Mouse (Mus musculus) heart, embryonic 14.5 days (tissue): ENCODE measurements at regions not wholly inside any gene's neighbourhood (a gene's known extent, or its start where the extent isn't known, plus 50 kb on each side); places are given as distances from the start of the nearest gene placed in this dataset.

ENCODE experiments used
- ATAC-seq: fragments of 200-750 bp; cut with Nextera tagmentation; 2 replicates; pipeline ENCODE4 v1.8.0; 2017; ENCODE audit warnings: low read depth, moderate TSS enrichment; ENCODE audit not compliant: insufficient number of reproducible peaks, insufficient read depth, low FRiP score
- H3K27ac ChIP-seq, 2 experiments: fragments of 200-500 bp in 1 of 2; fragments of 300-500 bp in 1 of 2; sonication (generic) in 1 of 2; replicated peaks in 1 of 2; 2 replicates each; pipeline ENCODE4 v1.5.1; 2012 to 2014; ENCODE audit warnings: low read depth in 2 of 2, low read length in 2 of 2, control low read depth in 1 of 2, mild to moderate bottlenecking in 1 of 2, mixed read lengths in 1 of 2; ENCODE audit not compliant: control insufficient read depth in 1 of 2, insufficient read depth in 1 of 2
- H3K27me3 ChIP-seq: fragments of 300-500 bp; sonication (generic); 2 replicates; pipeline ENCODE4 v1.6.1; 2014; ENCODE audit warnings: mild to moderate bottlenecking, low read length, control low read depth; ENCODE audit not compliant: control insufficient read depth, insufficient read depth
- H3K36me3 ChIP-seq: fragments of 300-500 bp; sonication (generic); 2 replicates; pipeline ENCODE4 v1.6.1; 2014; ENCODE audit warnings: mild to moderate bottlenecking, control low read depth, low read length, mixed read lengths; ENCODE audit not compliant: control insufficient read depth, insufficient read depth
- H3K4me1 ChIP-seq, 2 experiments: fragments of 200-500 bp in 1 of 2; fragments of 300-500 bp in 1 of 2; sonication (generic) in 1 of 2; 2 replicates each; pipeline ENCODE4 v1.6.1; 2012 to 2014; ENCODE audit warnings: low read length in 2 of 2, control low read depth in 1 of 2, mixed read lengths in 1 of 2; ENCODE audit not compliant: control insufficient read depth in 2 of 2, insufficient read depth in 2 of 2
- H3K4me2 ChIP-seq: fragments of 300-500 bp; sonication (generic); 2 replicates; pipeline ENCODE4 v1.6.1; 2014; ENCODE audit warnings: mild to moderate bottlenecking, low read length
- H3K4me3 ChIP-seq, 2 experiments: fragments of 200-500 bp in 1 of 2; fragments of 300-500 bp in 1 of 2; sonication (generic) in 1 of 2; 2 replicates each; pipeline ENCODE4 v1.5.1; 2012 to 2014; ENCODE audit warnings: low read length in 2 of 2, mild to moderate bottlenecking in 2 of 2, control low read depth in 1 of 2, low read depth in 1 of 2, moderate library complexity in 1 of 2; ENCODE audit not compliant: control insufficient read depth in 1 of 2, insufficient read depth in 1 of 2
- H3K9ac ChIP-seq: fragments of 300-500 bp; sonication (generic); 2 replicates; pipeline ENCODE4 v1.6.1; 2014; ENCODE audit warnings: mild to moderate bottlenecking, low read length
- H3K9me3 ChIP-seq: fragments of 300-500 bp; sonication (generic); 2 replicates; pipeline ENCODE4 v1.6.1; 2016; ENCODE audit warnings: low read length, control low read depth; ENCODE audit not compliant: control insufficient read depth
- WGBS: fragments of 180-500 bp; shearing (Covaris S2); extraction: QIAGEN DNeasy Blood & Tissue Kit; methylation state at CpG from one replicate; pipeline ENCODE4 v1.1.7; 2014; 5-methylcytosine and 5-hydroxymethylcytosine counted together

DNA sequence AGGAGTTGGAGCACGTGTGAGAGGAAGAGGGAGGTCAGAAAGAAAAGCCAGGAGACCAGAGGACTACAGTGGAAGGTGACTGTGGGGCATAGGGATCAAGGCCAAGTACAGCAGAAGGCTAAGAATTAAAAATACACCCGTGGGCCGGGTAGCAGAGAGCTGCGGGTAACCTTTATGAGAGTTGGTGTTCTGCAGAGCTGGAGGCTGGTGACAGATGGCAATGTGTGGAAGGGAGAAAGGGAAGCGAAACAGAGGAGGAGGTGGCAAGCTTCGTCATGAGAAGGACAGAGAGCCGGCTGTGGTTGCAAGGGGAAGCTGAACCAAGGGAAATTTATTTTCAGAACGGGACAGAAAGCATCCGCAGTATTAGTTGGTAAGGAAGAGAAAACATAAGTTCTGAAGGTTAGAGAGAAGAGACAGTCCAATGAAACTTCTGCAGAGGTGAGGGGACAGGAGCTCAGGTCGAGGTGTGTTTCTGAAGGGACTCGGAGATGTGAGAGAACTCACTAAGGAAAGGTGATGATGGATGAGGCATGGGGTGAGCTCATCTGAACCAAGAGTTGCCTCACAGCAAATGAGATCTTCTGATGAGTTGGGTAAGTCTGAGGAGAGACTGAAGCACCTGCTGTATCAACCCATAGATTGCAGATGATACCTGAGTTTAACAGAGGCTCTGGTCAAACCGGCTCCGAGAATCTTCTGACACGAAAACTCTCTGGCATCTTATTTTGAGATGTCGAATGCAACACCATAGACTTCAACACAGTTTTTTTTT is 200.6 kb downstream of the Gm10260 start:
- Histone ChIP-seq H3K9me3 (peaks cover 6% of the 10 kb centered on the region; the same call in 1 of the 2 replicates), H3K36me3 (no peaks in the 10 kb centered on the region), H3K4me2 (no peak overlapping the region), H3K9ac (no peak overlapping the region), H3K27me3 (no peaks in the 10 kb centered on the region), H3K27ac (no peak overlapping the region), H3K4me3 (no peak overlapping the region), H3K4me1 (peaks cover 0 to 4% of the 10 kb centered on the region in 2 experiments; a peak in 2 of 4 replicates)
- WGBS, result 83% methylated on average over 15 of the region's 15 CpGs
- no peak for ATAC-seq

- H3K4me2 ChIP-seq, result no peak overlapping the region
- WGBS, result 85% methylated on average over 3 of the region's 3 CpGs
- H3K9me3 ChIP-seq, result peaks cover 6% of the 10 kb centered on the region; the same call in 1 of the 2 replicates
- peaks cover 2 to 7% of the 10 kb centered on the region in 2 experiments; a peak in 3 of 4 replicates for H3K4me1 ChIP-seq
- no peak for ATAC-seq
- no peaks in the 10 kb centered on the region for H3K36me3 ChIP-seq
- H3K4me3 ChIP-seq, result no peak overlapping the region
- no peak overlapping the region for H3K9ac ChIP-seq
- no peaks in the 10 kb centered on the region for H3K27me3 ChIP-seq
- no peak overlapping the region for H3K27ac ChIP-seq
Observed at GRCm38 (mm10) chr13:97558884-97559283, 201.5 kb downstream of the Gm10260 start.

- ATAC-seq, result no peak
- H3K27me3 ChIP-seq, result no peaks in the 10 kb centered on the region
- no peaks in the 10 kb centered on the region for H3K36me3 ChIP-seq
- no peak overlapping the region for H3K4me2 ChIP-seq
- no peak overlapping the region for H3K9ac ChIP-seq
- H3K27ac ChIP-seq, result no peak overlapping the region
- WGBS, result 90% methylated on average over 3 of the region's 3 CpGs
- peaks cover 6% of the 10 kb centered on the region; the same call in 1 of the 2 replicates for H3K9me3 ChIP-seq
- peaks cover 3 to 4% of the 10 kb centered on the region in 2 experiments; a peak in 3 of 4 replicates for H3K4me1 ChIP-seq
- H3K4me3 ChIP-seq, result no peak overlapping the region
Observed at GRCm38 (mm10) chr13:97555312-97555711, 205.1 kb downstream of the Gm10260 start.

DNA sequence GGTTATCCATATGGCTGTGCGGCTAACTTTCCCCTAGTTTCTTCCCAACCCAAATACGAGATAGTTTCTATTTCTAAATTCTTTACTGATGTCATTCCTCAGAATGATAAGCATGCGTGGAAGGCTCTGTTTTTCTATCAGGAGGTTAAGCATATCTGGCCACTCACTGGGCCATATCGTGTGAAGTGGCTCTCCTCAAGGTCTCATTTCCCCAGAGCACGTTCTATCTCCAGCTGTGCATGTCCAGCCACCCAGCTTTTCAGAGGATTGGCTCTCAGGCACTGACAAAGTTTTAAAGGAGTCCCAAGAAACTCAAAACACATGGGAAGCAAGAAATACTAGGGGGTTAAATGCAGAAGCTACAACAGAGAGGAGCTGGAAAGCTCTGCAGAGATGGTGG is 205.8 kb downstream of the Gm10260 start:
- no peak overlapping the region for H3K9ac ChIP-seq
- no peak overlapping the region for H3K4me3 ChIP-seq
- peak overlapping the region; percentile 30 to 58; a peak in 3 of 4 replicates for H3K27ac ChIP-seq
- H3K27me3 ChIP-seq, result no peaks in the 10 kb centered on the region
- H3K9me3 ChIP-seq, result peaks cover 6% of the 10 kb centered on the region; the same call in 1 of the 2 replicates
- WGBS, result 12% methylated on average over 5 of the region's 5 CpGs
- no peaks in the 10 kb centered on the region for H3K36me3 ChIP-seq
- H3K4me2 ChIP-seq, result no peak overlapping the region
- peaks cover 3 to 4% of the 10 kb centered on the region in 2 experiments; a peak in 3 of 4 replicates for H3K4me1 ChIP-seq
- ATAC-seq, result no peak

DNA sequence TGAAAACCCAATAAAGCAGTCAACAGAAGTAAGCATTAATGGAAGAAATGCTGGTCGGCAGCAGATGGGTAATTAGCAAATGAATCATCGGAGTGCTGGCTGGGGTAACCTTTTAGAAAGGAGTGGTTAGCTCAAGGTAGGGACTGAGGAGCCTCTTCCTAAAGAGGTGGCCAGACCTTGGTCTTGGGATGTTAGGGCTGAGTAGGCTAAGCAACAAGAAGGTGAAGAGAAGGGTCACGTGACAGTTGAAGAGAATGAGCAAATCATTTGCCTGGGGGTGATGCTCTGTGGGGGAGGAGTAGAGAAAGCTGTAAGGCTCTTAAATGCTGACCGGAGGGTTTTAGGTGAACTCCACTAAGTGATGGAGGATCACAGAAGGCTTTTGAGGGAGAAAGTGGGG is 208.2 kb downstream of the Gm10260 start:
- Histone ChIP-seq H3K9me3 (no peaks in the 10 kb centered on the region), H3K4me1 (peaks cover 19 to 21% of the 10 kb centered on the region in 2 experiments), H3K4me3 (no peak overlapping the region), H3K36me3 (no peaks in the 10 kb centered on the region), H3K9ac (no peak overlapping the region), H3K27ac (no peak overlapping the region), H3K4me2 (no peak overlapping the region), H3K27me3 (no peaks in the 10 kb centered on the region)
- 76% methylated on average over 4 of the region's 4 CpGs for WGBS
- ATAC-seq, result no peak

DNA sequence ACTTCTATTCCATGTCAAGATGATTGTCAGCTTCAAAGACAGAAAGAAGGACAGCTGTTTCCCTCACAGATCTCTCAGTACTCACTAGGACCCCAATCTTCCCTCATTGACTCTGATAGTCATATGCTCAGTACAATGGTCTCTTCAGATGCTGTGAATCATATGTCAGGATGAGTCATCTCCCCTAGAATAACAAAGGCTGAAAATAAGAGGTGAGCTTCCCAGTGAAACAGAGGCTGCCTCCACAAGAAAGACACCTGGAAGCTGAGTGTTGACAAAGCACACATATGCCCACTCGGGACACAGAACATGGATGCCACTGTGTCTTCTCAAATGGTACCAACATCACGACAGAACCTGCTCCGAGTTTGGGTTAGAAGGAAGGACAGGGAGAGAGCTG is 209.6 kb downstream of the Gm10260 start:
- WGBS, result 79% methylated on average over 3 of the region's 3 CpGs
- Histone ChIP-seq H3K9ac (no peak overlapping the region), H3K4me3 (no peak overlapping the region), H3K4me1 (peaks cover 21% of the 10 kb centered on the region in 2 experiments), H3K4me2 (no peak overlapping the region), H3K27me3 (no peaks in the 10 kb centered on the region), H3K36me3 (no peaks in the 10 kb centered on the region), H3K27ac (no peak overlapping the region), H3K9me3 (no peaks in the 10 kb centered on the region)
- ATAC-seq, result no peak

DNA sequence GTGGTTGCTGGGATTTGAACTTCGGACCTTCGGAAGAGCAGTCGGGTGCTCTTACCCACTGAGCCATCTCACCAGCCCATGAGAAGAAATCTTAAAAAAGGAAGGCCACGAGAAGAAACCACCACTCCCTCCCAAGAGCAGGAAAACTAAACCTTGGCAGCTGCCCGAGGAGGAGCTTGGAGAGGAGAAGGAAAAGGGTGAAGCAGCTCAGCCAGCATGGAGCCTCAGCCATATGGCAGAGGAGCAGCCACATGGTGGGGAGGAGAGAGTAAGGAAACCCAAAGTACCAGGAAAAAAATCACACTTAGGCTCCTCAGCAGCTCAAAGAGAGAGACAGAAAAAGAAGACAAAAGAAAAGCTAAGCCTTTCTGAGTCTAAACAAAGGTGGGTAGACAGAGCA is 210.3 kb downstream of the Gm10260 start:
- Histone ChIP-seq H3K27me3 (no peaks in the 10 kb centered on the region), H3K9me3 (no peaks in the 10 kb centered on the region), H3K27ac (no peak overlapping the region), H3K36me3 (no peaks in the 10 kb centered on the region), H3K4me3 (no peak overlapping the region), H3K9ac (no peak overlapping the region), H3K4me2 (no peak overlapping the region), H3K4me1 (peaks cover 21% of the 10 kb centered on the region in 2 experiments)
- 89% methylated on average over 4 of the region's 5 CpGs for WGBS
- ATAC-seq, result no peak
